Mouse (Mus musculus) layer of hippocampus, postnatal 25 days (tissue): ENCODE data around the gene Reps2. TPM values are rescaled to one million over a fixed set of nuclear protein-coding genes. Genes with fewer than 3 reads are reported as not detected.
A peak's percentile ranks its signal among the peaks of the same experiment; 100 is the strongest.

Source experiments
- DNase-seq, 2 experiments: peaks; one replicate each; pipeline ENCODE4 v3.0.0; 2022; ENCODE audit warnings: mixed read lengths in 2 of 2, low spot score in 1 of 2; ENCODE audit errors: extremely low spot score in 1 of 2
- total RNA-seq, 2 experiments: library from RNA; stranded (reverse); gene quantifications; 2 replicates each; pipeline ENCODE4 v1.2.3; 2021

The Reps2 gene
- total RNA-seq, 2 experiments from 2014 or later, result 137 to 150 TPM

GRCm38 (mm10) chrX:162500962-162501361, 142.5 kb downstream of the Reps2 start:
- DNase-seq, result no peak

GRCm38 (mm10) chrX:162496485-162496884, 147.0 kb downstream of the Reps2 start:
- no peak for DNase-seq

- DNase-seq, result no peak
Observed at GRCm38 (mm10) chrX:162488630-162489029, 154.8 kb downstream of the Reps2 start.

GRCm38 (mm10) chrX:162487734-162488133, 155.7 kb downstream of the Reps2 start:
- no peak for DNase-seq

GRCm38 (mm10) chrX:162470213-162470612, 173.2 kb downstream of the Reps2 start:
- DNase-seq, result no peak

- peak in 1 of 2 experiments; percentile 26 for DNase-seq
Observed at GRCm38 (mm10) chrX:162462156-162462555, 181.3 kb downstream of the Reps2 start.

GRCm38 (mm10) chrX:162456445-162456844, 187.0 kb downstream of the Reps2 start:
- no peak for DNase-seq

- DNase-seq, result no peak
Observed at GRCm38 (mm10) chrX:162455364-162455763, 188.1 kb downstream of the Reps2 start.

GRCm38 (mm10) chrX:162453821-162454402, 189.5 kb downstream of the Reps2 start:
- no peak for DNase-seq

GRCm38 (mm10) chrX:162452642-162453041, 190.8 kb downstream of the Reps2 start:
- no peak for DNase-seq

- DNase-seq, result no peak
Observed at GRCm38 (mm10) chrX:162447974-162448373, 195.5 kb downstream of the Reps2 start.

- no peak for DNase-seq
Observed at GRCm38 (mm10) chrX:162446678-162447318, 196.7 kb downstream of the Reps2 start.

GRCm38 (mm10) chrX:162443387-162443786, 200.1 kb downstream of the Reps2 start:
- no peak for DNase-seq

GRCm38 (mm10) chrX:162442970-162443369, 200.5 kb downstream of the Reps2 start:
- DNase-seq, result no peak

GRCm38 (mm10) chrX:162432776-162433543, 210.5 kb downstream of the Reps2 start:
- no peak for DNase-seq

GRCm38 (mm10) chrX:162427698-162428097, 215.8 kb downstream of the Reps2 start:
- DNase-seq, result no peak

- no peak for DNase-seq
Observed at GRCm38 (mm10) chrX:162419431-162419830, 224.0 kb downstream of the Reps2 start.

GRCm38 (mm10) chrX:162413124-162413523, 230.3 kb downstream of the Reps2 start:
- no peak for DNase-seq

- no peak for DNase-seq
Observed at GRCm38 (mm10) chrX:162407291-162407690, 236.2 kb downstream of the Reps2 start.

GRCm38 (mm10) chrX:162402487-162402886, 241.0 kb downstream of the Reps2 start:
- no peak for DNase-seq

- no peak for DNase-seq
Observed at GRCm38 (mm10) chrX:162380730-162381129, 262.7 kb downstream of the Reps2 start.

GRCm38 (mm10) chrX:162363206-162363605, 280.2 kb downstream of the Reps2 start:
- no peak for DNase-seq
